Mouse (Mus musculus) liver, embryonic 15.5 days (tissue): ENCODE data around the gene Gm20388. TPM values are rescaled to one million over a fixed set of nuclear protein-coding genes. Genes with fewer than 3 reads are reported as not detected.

Experiments used
- ATAC-seq: fragments of 200-750 bp; cut with Nextera tagmentation; 2 replicates; pipeline ENCODE4 v1.8.0; 2017; ENCODE audit warnings: moderate number of reproducible peaks, mild to moderate bottlenecking, moderate library complexity; ENCODE audit not compliant: insufficient read depth
- H3K27ac ChIP-seq: fragments of 300-500 bp; sonication (generic); replicated peaks from 2 replicates; pipeline ENCODE4 v1.5.1; 2015; ENCODE audit warnings: mild to moderate bottlenecking, inconsistent platforms
- H3K27me3 ChIP-seq: fragments of 300-500 bp; sonication (generic); 2 replicates; pipeline ENCODE4 v1.6.1; 2015; ENCODE audit warnings: mild to moderate bottlenecking, inconsistent platforms
- H3K36me3 ChIP-seq: fragments of 300-500 bp; sonication (generic); replicated peaks from 2 replicates; pipeline ENCODE4 v1.6.1; 2015; ENCODE audit warnings: moderate library complexity, mild to moderate bottlenecking, inconsistent platforms
- H3K4me1 ChIP-seq: fragments of 300-500 bp; sonication (generic); replicated peaks from 2 replicates; pipeline ENCODE4 v1.6.1; 2015; ENCODE audit warnings: inconsistent platforms
- H3K4me2 ChIP-seq: fragments of 300-500 bp; sonication (generic); 2 replicates; pipeline ENCODE4 v1.6.1; 2015; ENCODE audit warnings: moderate library complexity, mild to moderate bottlenecking, inconsistent platforms
- H3K4me3 ChIP-seq: fragments of 300-500 bp; sonication (generic); replicated peaks from 2 replicates; pipeline ENCODE4 v1.5.1; 2015; ENCODE audit warnings: mild to moderate bottlenecking, inconsistent platforms
- H3K9ac ChIP-seq: fragments of 300-500 bp; sonication (generic); 2 replicates; pipeline ENCODE4 v1.6.1; 2015; ENCODE audit warnings: moderate library complexity, mild to moderate bottlenecking, inconsistent platforms
- H3K9me3 ChIP-seq: fragments of 300-500 bp; sonication (generic); replicated peaks from 2 replicates; pipeline ENCODE4 v1.6.1; 2016; ENCODE audit warnings: inconsistent platforms
- WGBS: fragments of 180-500 bp; shearing (Covaris S2); methylation state at CpG from one replicate; pipeline ENCODE4 v1.1.7; 2015; ENCODE audit warnings: mixed read lengths; ENCODE audit not compliant: insufficient replicate concordance; 5-methylcytosine and 5-hydroxymethylcytosine counted together
- polyA plus RNA-seq: library from polyadenylated mRNA; unstranded; fragments of >200 nt; fragmentation: Nextera tagmentation; extraction: Ambion mirVana; gene quantifications from 2 replicates; pipeline ENCODE4 v1.2.1, GENCODE M21; 2015

Gene Gm20388
- polyA plus RNA-seq, 1 experiment from 2014 or later, result not detected

DNA sequence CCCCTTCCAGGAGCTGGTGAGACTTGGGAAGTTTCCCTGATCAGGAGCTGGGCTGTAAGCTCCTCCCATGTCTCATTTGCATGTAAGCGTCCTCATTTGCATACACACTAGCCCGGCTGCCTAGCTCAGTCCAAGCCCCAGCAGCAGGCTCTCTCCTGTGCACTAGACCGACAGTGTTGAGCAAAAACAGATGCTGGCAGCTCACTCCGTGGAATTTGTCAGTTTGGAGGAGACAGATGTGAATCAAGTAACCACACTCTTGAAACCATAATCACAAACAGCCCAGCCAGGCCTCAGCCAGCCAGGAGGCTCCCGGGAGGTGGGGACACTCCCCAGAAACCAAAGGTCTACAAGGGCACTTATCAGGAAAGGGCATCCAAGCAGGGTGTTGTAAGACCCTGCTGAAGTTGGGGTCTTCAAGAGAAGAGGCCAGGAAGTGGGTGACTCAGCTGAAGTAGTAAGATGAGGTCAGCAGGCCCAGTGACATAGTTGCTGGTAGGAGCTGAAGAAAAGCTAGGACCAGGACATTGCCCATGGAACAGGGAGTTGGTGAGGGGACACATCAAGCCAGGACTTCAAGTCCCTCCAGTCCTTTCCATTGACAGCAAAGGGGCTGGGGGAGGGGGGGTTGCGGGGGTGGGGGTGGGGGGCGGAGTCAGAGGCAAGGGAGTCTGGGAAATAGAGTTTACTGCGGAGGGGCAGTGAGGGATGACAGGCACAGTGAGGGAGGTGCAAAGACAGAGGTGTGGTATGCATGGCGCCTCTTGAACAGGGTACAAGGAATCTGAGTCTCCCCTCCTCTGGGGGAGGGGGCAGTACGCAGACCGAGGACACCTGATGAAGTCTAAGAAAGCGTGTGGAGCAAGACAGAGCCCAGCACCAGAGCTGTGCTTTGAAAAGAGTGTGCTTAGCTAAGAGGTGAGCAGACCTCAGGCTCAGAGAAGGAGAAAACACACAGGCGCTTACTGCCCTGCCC is 306.5 kb downstream of the Gm20388 start:
- H3K27ac ChIP-seq, result no peak overlapping the region
- ATAC-seq, result no peak
- H3K4me1 ChIP-seq, result no peaks in the 10 kb centered on the region
- WGBS, result 28% methylated on average over 13 of the region's 13 CpGs
- no peaks in the 10 kb centered on the region; the same call in 1 of the 2 replicates for H3K27me3 ChIP-seq
- H3K36me3 ChIP-seq, result no peaks in the 10 kb centered on the region
- H3K4me2 ChIP-seq, result no peak overlapping the region
- no peaks in the 10 kb centered on the region for H3K9me3 ChIP-seq
- H3K9ac ChIP-seq, result no peak overlapping the region
- H3K4me3 ChIP-seq, result no peak overlapping the region

DNA sequence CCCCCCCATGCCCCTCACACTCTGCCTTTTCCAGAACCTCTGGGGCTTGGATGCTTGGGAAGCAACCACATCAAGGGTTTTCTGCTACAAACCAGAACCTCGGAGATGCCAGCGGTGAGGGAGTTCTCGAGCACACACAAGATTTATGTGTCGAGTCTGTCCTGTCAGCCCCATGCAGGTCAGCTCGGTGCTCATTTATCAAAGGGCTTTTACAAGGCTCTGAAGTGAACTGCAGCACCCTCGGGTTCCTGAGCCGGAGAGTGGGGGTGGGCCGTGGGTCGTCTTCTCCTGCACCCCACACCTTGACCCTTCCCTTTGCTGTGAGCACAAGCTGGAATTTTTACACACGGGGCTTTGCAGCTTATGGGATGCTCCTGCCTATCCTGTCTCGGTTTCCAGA is 311.9 kb downstream of the Gm20388 start:
- H3K4me1 ChIP-seq, result no peaks in the 10 kb centered on the region

GRCm38 (mm10) chr8:120224521-120225420 is 314.1 kb downstream of the Gm20388 start:
- Histone ChIP-seq H3K36me3 (no peaks in the 10 kb centered on the region), H3K9ac (no peak overlapping the region), H3K27ac (no peak overlapping the region), H3K27me3 (peaks cover 46% of the 10 kb centered on the region), H3K9me3 (no peaks in the 10 kb centered on the region), H3K4me1 (peaks cover 10% of the 10 kb centered on the region), H3K4me3 (no peak overlapping the region), H3K4me2 (no peak overlapping the region)
- no peak for ATAC-seq
- WGBS, result 34% methylated on average over 11 of the region's 11 CpGs

More for the DNA sequence above, 311.9 kb downstream of the Gm20388 start:
- Histone ChIP-seq H3K9me3 (no peaks in the 10 kb centered on the region), H3K9ac (no peak overlapping the region), H3K27ac (no peak overlapping the region), H3K36me3 (no peaks in the 10 kb centered on the region), H3K4me3 (no peak overlapping the region), H3K4me2 (no peak overlapping the region), H3K27me3 (peaks cover 24% of the 10 kb centered on the region)
- ATAC-seq, result no peak
- 42% methylated on average over 11 of the region's 11 CpGs for WGBS

DNA sequence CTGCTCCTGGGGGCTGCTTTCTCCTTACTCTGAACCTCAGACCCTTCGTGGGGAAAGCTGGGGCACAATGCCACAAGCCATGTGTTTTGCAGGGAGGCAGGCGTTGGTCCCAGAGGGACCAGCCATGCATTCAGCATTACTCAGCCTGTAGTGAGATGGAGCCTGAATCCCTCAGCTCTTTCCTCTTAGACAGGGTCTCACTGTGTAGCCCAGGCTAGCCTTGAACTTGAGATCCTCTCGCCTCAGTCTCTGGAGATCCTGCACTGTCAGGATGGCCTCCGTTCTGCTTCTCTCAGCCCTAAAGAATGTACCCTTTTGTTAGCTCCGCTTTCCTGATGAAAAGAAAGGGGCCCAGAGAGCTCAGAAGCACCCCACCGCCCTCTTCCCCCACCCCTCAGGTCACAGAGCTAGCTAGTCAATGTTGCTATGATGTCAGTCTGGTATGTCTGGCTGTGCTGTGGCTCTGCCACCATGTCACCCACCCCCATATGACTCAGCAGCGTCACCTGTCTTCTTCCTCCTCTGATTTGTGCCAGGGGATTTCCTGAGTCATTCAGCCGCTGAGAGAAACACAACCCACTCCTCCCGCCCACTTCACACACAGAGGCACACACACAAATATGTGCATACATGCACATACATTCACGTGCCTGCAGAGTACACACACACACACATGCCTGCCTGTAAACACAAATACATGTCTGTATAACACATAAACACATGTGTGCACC is 314.9 kb downstream of the Gm20388 start:
- WGBS, result 34% methylated on average over 10 of the region's 10 CpGs
- no peaks in the 10 kb centered on the region for H3K9me3 ChIP-seq
- H3K27ac ChIP-seq, result no peak overlapping the region
- no peak overlapping the region for H3K9ac ChIP-seq
- H3K36me3 ChIP-seq, result no peaks in the 10 kb centered on the region
- peaks cover 54% of the 10 kb centered on the region for H3K27me3 ChIP-seq
- H3K4me1 ChIP-seq, result peaks cover 11% of the 10 kb centered on the region
- no peak overlapping the region for H3K4me3 ChIP-seq
- no peak overlapping the region for H3K4me2 ChIP-seq
- no peak for ATAC-seq

DNA sequence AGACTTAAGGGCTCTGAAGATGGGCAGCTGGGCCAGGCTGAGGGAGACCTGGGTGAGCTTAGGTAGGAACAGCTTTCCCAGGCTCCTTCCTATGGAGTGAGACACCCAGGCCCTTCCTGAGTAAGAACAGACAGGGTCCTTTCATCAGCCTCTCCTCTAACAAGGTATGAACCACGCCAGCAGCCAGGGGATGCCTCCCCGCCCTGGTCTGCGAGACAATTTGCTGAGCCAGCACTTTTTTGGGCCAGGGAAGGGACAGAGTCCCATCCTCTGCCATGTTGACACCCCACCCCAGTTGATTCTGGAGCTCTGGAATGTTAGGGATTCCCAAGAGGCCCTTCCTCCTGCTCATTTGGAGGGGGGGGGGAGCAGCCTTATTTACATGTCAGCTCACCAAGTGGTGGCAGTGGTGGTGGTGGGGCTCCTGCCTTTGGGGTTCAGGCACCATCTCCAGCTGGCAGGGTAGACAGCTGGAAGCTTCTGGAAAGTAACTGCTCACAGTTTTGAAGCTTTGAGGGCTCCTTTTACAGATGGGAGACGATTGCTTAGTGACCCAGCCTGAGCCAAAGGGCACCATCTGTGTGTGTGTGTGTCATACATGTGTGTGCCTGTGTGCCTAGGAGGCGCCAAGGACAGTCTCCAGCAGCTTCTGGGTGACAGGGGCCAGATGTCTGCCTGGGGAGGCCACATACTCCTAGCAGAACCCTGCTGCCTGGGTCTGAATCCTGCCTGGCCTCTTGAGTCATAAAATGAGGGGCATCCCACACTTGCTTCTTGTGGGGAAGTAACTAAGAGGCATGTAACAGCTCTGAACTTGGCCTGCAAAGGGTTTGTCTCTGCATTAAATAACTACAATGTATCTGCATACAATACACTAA is 316.3 kb downstream of the Gm20388 start:
- WGBS, result 48% methylated on average over 5 of the region's 5 CpGs
- H3K27ac ChIP-seq, result no peak overlapping the region
- peaks cover 11% of the 10 kb centered on the region for H3K4me1 ChIP-seq
- H3K9me3 ChIP-seq, result no peaks in the 10 kb centered on the region
- peaks cover 68% of the 10 kb centered on the region for H3K27me3 ChIP-seq
- H3K9ac ChIP-seq, result no peak overlapping the region
- no peaks in the 10 kb centered on the region for H3K36me3 ChIP-seq
- no peak for ATAC-seq
- no peak overlapping the region for H3K4me3 ChIP-seq
- no peak overlapping the region for H3K4me2 ChIP-seq

GRCm38 (mm10) chr8:120227578-120227876 is 316.9 kb downstream of the Gm20388 start:
- Histone ChIP-seq H3K4me1 (peaks cover 11% of the 10 kb centered on the region), H3K9ac (no peak overlapping the region), H3K27ac (no peak overlapping the region), H3K4me2 (no peak overlapping the region), H3K4me3 (no peak overlapping the region), H3K9me3 (no peaks in the 10 kb centered on the region), H3K27me3 (peaks cover 74% of the 10 kb centered on the region), H3K36me3 (no peaks in the 10 kb centered on the region)
- no peak for ATAC-seq

DNA sequence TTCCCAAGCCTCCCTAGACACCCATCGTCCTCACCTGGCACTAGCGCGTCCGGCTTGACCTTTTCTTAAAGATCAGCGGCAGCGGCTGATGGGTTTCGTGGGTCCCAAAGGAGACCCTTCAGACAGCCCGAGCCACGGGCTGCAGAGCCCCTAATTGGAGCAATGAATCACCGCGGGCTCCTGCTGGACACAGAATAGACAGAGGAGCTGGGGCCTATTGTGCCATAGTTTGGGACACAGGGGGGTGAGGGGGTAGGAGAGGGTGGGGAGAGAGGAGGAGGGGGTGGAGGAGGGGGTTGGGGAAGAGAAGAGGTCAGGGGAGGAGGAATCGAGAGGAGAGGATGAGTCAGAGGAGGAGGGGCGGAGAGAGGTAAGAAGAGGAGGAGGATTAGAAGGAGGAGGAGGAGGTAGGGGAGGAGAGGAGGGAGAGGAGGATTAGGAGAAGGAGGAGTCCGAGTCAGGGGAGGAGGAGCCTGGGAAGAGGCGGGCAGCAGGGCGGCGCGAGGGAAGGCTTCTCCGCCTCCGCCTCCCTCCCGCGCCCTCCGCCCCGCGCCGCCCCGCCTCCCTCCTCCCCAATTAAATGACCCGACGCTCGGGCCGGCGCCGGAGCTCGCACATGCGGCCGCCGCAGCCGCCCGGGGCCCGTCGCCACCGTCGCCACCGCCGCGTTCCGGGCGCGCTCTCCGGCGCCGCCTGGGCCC is 317.4 kb downstream of the Gm20388 start, which contains the start of gene Gse1:
Gene Gse1, plus strand, starts transcription at position 566 of the 701 bp plus-strand sequence.
- H3K4me1 ChIP-seq, result peaks cover 11% of the 10 kb centered on the region
- no peak within 1 kb of the TSS for H3K27ac ChIP-seq
- H3K4me3 ChIP-seq, result peak within 1 kb of the TSS; percentile 51
- no peaks in the 10 kb centered on the region for H3K9me3 ChIP-seq
- H3K36me3 ChIP-seq, result no peaks in the 10 kb centered on the region
- ATAC-seq, result 0 out of 2 replicates have a peak, but pooled peaks have one; percentile 16
- 13% methylated on average over 23 of the region's 52 CpGs for WGBS
- H3K9ac ChIP-seq, result no peak within 1 kb of the TSS; the same call in 1 of the 2 replicates
- H3K27me3 ChIP-seq, result peaks cover 79% of the 10 kb centered on the region
- peak within 1 kb of the TSS; percentile 71 for H3K4me2 ChIP-seq

DNA sequence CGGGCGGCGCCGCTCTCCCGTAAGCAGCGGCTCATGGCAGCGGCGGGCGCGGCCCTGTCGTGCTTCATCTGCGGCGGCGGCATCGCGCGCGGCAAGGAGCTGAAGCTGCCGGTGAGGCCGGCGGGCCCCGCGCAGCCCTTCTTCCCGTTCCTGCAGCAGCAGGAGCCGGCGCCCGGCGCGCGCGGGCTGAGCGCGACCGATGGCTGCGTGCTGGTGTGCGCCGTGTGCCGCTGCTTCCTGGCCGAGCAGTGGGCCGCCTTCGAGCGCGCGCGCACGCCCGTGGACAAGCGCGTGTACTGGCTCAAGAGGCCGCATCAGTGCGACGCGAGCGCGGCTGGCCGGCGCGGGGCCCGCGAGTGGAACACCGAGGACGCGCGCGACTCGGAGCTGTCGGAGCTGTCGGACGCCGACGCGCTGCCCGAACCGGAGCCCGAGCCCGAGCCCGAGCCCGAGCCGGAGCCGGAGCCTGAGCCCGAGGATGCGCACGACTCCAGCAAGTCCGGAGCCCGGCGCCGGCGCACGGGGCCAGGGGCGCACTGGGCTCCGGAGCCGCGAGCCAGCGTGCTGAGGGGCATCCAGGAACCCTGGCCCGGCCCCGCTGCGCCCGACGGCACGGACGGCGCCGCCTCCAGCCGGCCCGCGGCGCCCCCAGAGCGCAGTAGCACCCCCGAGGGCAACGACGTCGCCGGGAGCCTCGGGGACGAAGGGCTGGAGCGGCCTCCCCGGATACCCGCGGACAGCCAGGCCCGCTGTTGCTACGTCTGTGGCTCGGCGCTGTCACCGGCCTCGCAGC is 318.3 kb downstream of the Gm20388 start:
- Histone ChIP-seq H3K27ac (no peak overlapping the region), H3K4me1 (peaks cover 17% of the 10 kb centered on the region), H3K9ac (no peak overlapping the region; the same call in 1 of the 2 replicates), H3K27me3 (peaks cover 80% of the 10 kb centered on the region), H3K9me3 (no peaks in the 10 kb centered on the region), H3K4me3 (peak overlapping the region; percentile 51), H3K36me3 (no peaks in the 10 kb centered on the region), H3K4me2 (peak overlapping the region; percentile 71)
- ATAC-seq, result 0 out of 2 replicates have a peak, but pooled peaks have one; percentile 9
- WGBS, result under 1% methylated on average over 121 of the region's 125 CpGs

- Histone ChIP-seq H3K4me2 (peak overlapping the region; percentile 71), H3K27ac (no peak overlapping the region), H3K9ac (no peak overlapping the region), H3K4me1 (peaks cover 18% of the 10 kb centered on the region), H3K9me3 (no peaks in the 10 kb centered on the region), H3K4me3 (peak overlapping the region; percentile 51), H3K36me3 (no peaks in the 10 kb centered on the region), H3K27me3 (peaks cover 80% of the 10 kb centered on the region)
- whole genome bisulfite sequencing, result under 1% methylated on average over 22 of the region's 22 CpGs
- ATAC-seq, result no peak
Measured at GRCm38 (mm10) chr8:120229574-120229916, 318.9 kb downstream of the Gm20388 start.
